Mouse (Mus musculus): ENCODE data around the gene Hus1b.

Hus1b gene

DNA sequence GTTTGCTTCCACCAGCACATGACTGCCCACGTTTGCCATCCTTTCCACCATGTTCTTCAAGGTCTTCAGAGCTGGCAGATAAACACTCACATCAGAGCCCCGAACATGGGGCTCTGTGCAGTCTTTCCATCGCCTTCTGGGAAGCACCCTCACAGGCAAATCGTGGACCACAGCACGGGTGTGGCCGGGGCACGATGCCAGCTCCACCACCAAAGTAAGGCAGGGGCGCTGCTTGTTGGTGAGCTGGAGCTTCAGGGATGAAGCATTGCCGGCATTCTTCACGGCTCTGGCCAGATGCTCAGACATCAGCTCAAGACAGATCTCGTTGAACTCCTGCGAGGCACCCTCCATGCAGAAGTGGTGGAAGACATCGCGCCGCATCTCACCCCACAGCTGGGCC is 430 bp downstream of the Hus1b start:
- no peak for DNase-seq

GRCm38 (mm10) chr13:30945788-30946187 is 1.8 kb downstream of the Hus1b start:
- no peak for DNase-seq

- DNase-seq = no peak
Measured at GRCm38 (mm10) chr13:30932972-30933371, 14.6 kb downstream of the Hus1b start.

GRCm38 (mm10) chr13:30931613-30932012 is 15.9 kb downstream of the Hus1b start:
- no peak for DNase-seq

- DNase-seq = no peak
Measured at GRCm38 (mm10) chr13:30929119-30929518, 18.4 kb downstream of the Hus1b start.

- no peak for DNase-seq
Measured at GRCm38 (mm10) chr13:30924269-30924668, 23.3 kb downstream of the Hus1b start.

DNA sequence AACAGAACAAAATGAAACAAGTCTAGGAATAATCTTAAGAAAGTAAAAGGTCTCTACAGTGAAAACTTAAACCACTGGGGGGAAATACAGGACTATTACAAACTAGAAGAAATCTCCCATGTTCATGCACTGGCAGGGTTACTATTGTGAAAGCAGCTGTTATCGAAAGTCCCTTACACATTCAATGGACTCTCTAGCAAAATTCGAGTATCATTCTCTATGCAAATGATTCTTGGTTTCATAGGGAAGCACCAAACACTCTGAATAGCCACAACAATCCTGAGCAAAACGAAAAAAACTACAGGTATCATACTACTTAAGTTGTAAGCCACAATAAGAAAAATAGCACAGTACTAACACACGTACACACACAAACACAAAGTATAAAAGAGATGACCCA is 25.6 kb downstream of the Hus1b start:
- no peak for DNase-seq

GRCm38 (mm10) chr13:30913757-30914156 is 33.8 kb downstream of the Hus1b start:
- DNase-seq = no peak

DNA sequence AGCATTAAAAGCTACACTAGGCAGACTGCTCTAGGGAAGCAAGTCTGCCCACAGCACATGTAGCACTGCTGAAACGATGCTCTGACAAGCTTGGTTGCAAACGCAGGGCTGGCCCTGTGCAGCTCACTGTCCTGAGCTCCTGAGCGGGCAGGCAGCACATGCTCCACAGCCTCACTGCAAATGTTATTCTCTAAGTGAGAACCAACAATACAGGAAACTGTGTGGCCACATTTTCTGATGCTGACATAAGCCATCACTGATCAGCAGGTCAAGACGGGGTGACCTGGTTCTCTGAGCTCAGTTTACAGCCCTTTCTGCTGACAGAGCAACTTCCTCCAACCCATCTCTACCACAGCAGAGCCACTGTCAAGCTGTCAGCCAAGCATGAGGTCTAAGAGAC is 34.5 kb downstream of the Hus1b start:
- no peak for DNase-seq

- DNase-seq = no peak
Measured at GRCm38 (mm10) chr13:30911931-30912625, 35.5 kb downstream of the Hus1b start.

DNA sequence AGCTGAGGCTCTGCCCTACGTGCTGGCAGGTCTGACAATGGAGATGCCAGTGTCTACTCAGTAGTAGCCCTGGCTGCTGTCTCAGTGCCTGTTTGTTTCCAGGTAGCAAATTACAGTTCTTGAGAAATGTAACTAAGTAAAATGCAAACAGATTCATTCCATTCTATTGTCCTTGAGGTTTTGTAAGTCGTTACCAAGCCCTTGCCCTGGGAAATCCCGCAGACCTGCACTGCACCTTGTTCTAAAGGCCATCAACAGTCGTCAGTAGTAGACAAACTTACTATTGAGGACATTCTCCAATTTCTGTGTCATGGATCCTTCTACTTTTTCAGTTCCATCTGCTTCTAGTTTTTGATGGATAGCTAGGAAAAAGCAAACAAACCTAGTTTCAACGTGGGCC is 36.7 kb downstream of the Hus1b start:
- DNase-seq = no peak

- no peak for DNase-seq
Measured at GRCm38 (mm10) chr13:30902286-30902685, 45.3 kb downstream of the Hus1b start.

GRCm38 (mm10) chr13:30901387-30902041 is 46.0 kb downstream of the Hus1b start:
- no peak for DNase-seq
